Mouse (Mus musculus): ENCODE measurements around the gene Mapk8ip1.
"Not testable (repeated sequence)": the region's sequence is repeated elsewhere in the genome, so short reads cannot be mapped to it uniquely, and the experiment has no call there.

The Mapk8ip1 gene

GRCm38 (mm10) chr2:92424462-92425308 lies 23.6 kb upstream of the Mapk8ip1 start:
- DNase-seq = no peak

GRCm38 (mm10) chr2:92423702-92424461 lies 22.8 kb upstream of the Mapk8ip1 start:
- DNase-seq = peak; percentile 29 to 36

GRCm38 (mm10) chr2:92423156-92423555 lies 22.1 kb upstream of the Mapk8ip1 start:
- DNase-seq = no peak

- no peak for DNase-seq
Observed at GRCm38 (mm10) chr2:92422388-92423135, 21.5 kb upstream of the Mapk8ip1 start.

GRCm38 (mm10) chr2:92421723-92422387 lies 20.8 kb upstream of the Mapk8ip1 start:
- DNase-seq = no peak

- no peak for DNase-seq
Observed at GRCm38 (mm10) chr2:92411705-92412104, 10.6 kb upstream of the Mapk8ip1 start.

- no peak for DNase-seq
Observed at GRCm38 (mm10) chr2:92408309-92409045, 7.4 kb upstream of the Mapk8ip1 start.

GRCm38 (mm10) chr2:92405687-92406086 lies 4.6 kb upstream of the Mapk8ip1 start:
- no peak for DNase-seq

- no peak for DNase-seq
Observed at GRCm38 (mm10) chr2:92404737-92405136, 3.7 kb upstream of the Mapk8ip1 start.

GRCm38 (mm10) chr2:92403776-92404319 lies 2.8 kb upstream of the Mapk8ip1 start:
- no peak for DNase-seq

- DNase-seq = no peak
Observed at GRCm38 (mm10) chr2:92402591-92403326, 1.7 kb upstream of the Mapk8ip1 start.

GRCm38 (mm10) chr2:92400682-92401081 lies 381 bp downstream of the Mapk8ip1 start:
- no peak for DNase-seq

GRCm38 (mm10) chr2:92399877-92400276 lies 1.2 kb downstream of the Mapk8ip1 start:
- not testable (repeated sequence) for DNase-seq

GRCm38 (mm10) chr2:92397436-92397835 lies 3.6 kb downstream of the Mapk8ip1 start:
- DNase-seq = no peak

GRCm38 (mm10) chr2:92395535-92395934 lies 5.5 kb downstream of the Mapk8ip1 start:
- DNase-seq = no peak

GRCm38 (mm10) chr2:92392318-92393264 lies 8.5 kb downstream of the Mapk8ip1 start:
- DNase-seq = no peak

- no peak for DNase-seq
Observed at GRCm38 (mm10) chr2:92391703-92392317, 9.3 kb downstream of the Mapk8ip1 start.

- DNase-seq = no peak
Observed at GRCm38 (mm10) chr2:92391116-92391515, 9.9 kb downstream of the Mapk8ip1 start.
